Mouse (Mus musculus) liver, embryonic 14 days (tissue): ENCODE data around the gene Tex33. TPM values are rescaled to one million over a fixed set of nuclear protein-coding genes. Genes with fewer than 3 reads are reported as not detected.

ENCODE experiments used
- polyA plus RNA-seq: library from polyadenylated mRNA; depleted of rRNA; stranded (reverse); fragments of >200 nt; gene quantifications from 2 replicates; pipeline ENCODE4 v1.2.3, GENCODE M21; 2012; rRNA removed

The Tex33 gene
- polyA plus RNA-seq, result 0.05 TPM in 1 of 2 replicates, not detected in the other

GRCm38 (mm10) chr15:78395478-78395962, at the start of gene Tex33:
Gene Tex33 (minus strand): TSS chr15:78395912.

GRCm38 (mm10) chr15:78428391-78429138, 32.9 kb upstream of the Tex33 start, which contains the start of gene Kctd17:
Gene Kctd17 (plus strand): TSS chr15:78428564.

GRCm38 (mm10) chr15:78406293-78406934, 10.7 kb upstream of the Tex33 start, which contains the start of gene Mpst:
Gene Mpst (plus strand): TSS chr15:78406416.

GRCm38 (mm10) chr15:78405517-78406211, 10.0 kb upstream of the Tex33 start, which contains the start of gene Tst:
Gene Tst (minus strand): TSS chr15:78405907.

Other genes starting within 250 kb of the Tex33 start
- 10.8 and 13.8 TPM in 2 replicates for gene Ift27, start 221.8 kb downstream of the Tex33 start, polyA plus RNA-seq
- not detected in 2 replicates for gene Pvalb, start 189.5 kb downstream of the Tex33 start, polyA plus RNA-seq
- 26.0 and 27.9 TPM in 2 replicates for gene Ncf4, start 151.1 kb downstream of the Tex33 start, polyA plus RNA-seq
- gene Csf2rb2, start 90.2 kb downstream of the Tex33 start, polyA plus RNA-seq, result 1.4 and 2.0 TPM in 2 replicates
- 3.4 and 4.9 TPM in 2 replicates for gene Csf2rb, start 70.2 kb downstream of the Tex33 start, polyA plus RNA-seq
- 79.6 and 92.2 TPM in 2 replicates for gene Tst, start 10.0 kb upstream of the Tex33 start, polyA plus RNA-seq
- gene Mpst, start 10.5 kb upstream of the Tex33 start, polyA plus RNA-seq, result 70.0 and 89.7 TPM in 2 replicates
- gene Kctd17, start 32.7 kb upstream of the Tex33 start, polyA plus RNA-seq, result 6.1 and 6.4 TPM in 2 replicates
- 11.2 and 12.6 TPM in 2 replicates for gene Tmprss6, start 72.7 kb upstream of the Tex33 start, polyA plus RNA-seq
- gene Il2rb, start 99.4 kb upstream of the Tex33 start, polyA plus RNA-seq, result 0.20 and 0.27 TPM in 2 replicates
- gene C1qtnf6, start 135.5 kb upstream of the Tex33 start, polyA plus RNA-seq, result 4.7 TPM in 2 replicates
- 0.01 and 0.02 TPM in 2 replicates for gene Sstr3, start 148.8 kb upstream of the Tex33 start, polyA plus RNA-seq
- 39.9 and 58.5 TPM in 2 replicates for gene Rac2, start 176.9 kb upstream of the Tex33 start, polyA plus RNA-seq
- 6.5 and 8.1 TPM in 2 replicates for gene Cyth4, start 201.1 kb upstream of the Tex33 start, polyA plus RNA-seq